ENCODE assay signal across 8 mouse cellular contexts in genomic region chr4:133967866-133968149, GRCm38 (mm10). TPM values are rescaled to one million over a fixed set of nuclear protein-coding genes. Genes with fewer than 3 reads are reported as not detected.
DNase-seq lines count a peak whose midpoint lies in the region; ATAC-seq and TF ChIP-seq lines count a peak whose summit lies in the region.

No protein-coding gene starts in this region.

- peak overlapping the region; percentile 82 for H3K4me2 ChIP-seq in forebrain, embryonic 12.5 days
- peak overlapping the region; percentile 94 for H3K4me2 ChIP-seq in heart, postnatal 0 days (ENCODE audit: low read depth, low read length)
- peak overlapping the region; percentile 99 for H3K4me2 ChIP-seq in liver, embryonic 15.5 days
- peak overlapping the region; percentile 98 for H3K4me2 ChIP-seq in neural tube, embryonic 11.5 days (ENCODE audit: low read depth)
- peak overlapping the region; percentile 95 for H3K4me2 ChIP-seq in stomach, postnatal 0 days (replicated peaks; ENCODE audit: low read depth)

- peak overlapping the region; percentile 99 for H3K9ac ChIP-seq in ES-Bruce4 (ENCODE audit: low read depth, poor library complexity, severe bottlenecking)
- H3K9ac ChIP-seq in forebrain, embryonic 12.5 days = peak overlapping the region; percentile 97
- H3K9ac ChIP-seq in heart, postnatal 0 days (replicated peaks; ENCODE audit: low read depth, low read length) = peak overlapping the region; percentile 95
- H3K9ac ChIP-seq in liver, embryonic 15.5 days = peak overlapping the region; percentile 99
- H3K9ac ChIP-seq in neural tube, embryonic 11.5 days (ENCODE audit: low read length) = peak overlapping the region; percentile 97
- H3K9ac ChIP-seq in stomach, postnatal 0 days (ENCODE audit: low read length) = peak overlapping the region; percentile 91

- no peaks in the 10 kb centered on the region for H3K27me3 ChIP-seq in ES-Bruce4 (ENCODE audit: control insufficient read depth, insufficient read depth, low read length, poor library complexity, severe bottlenecking)
- no peaks in the 10 kb centered on the region for H3K27me3 ChIP-seq in forebrain, embryonic 12.5 days
- H3K27me3 ChIP-seq in heart, postnatal 0 days (ENCODE audit: control insufficient read depth, insufficient read depth, low read length) = no peaks in the 10 kb centered on the region
- no peaks in the 10 kb centered on the region for H3K27me3 ChIP-seq in liver, embryonic 15.5 days
- H3K27me3 ChIP-seq in neural tube, embryonic 11.5 days (ENCODE audit: control insufficient read depth, insufficient read depth, low read length) = no peaks in the 10 kb centered on the region
- no peaks in the 10 kb centered on the region for H3K27me3 ChIP-seq in stomach, postnatal 0 days (ENCODE audit: control insufficient read depth, insufficient read depth, low read length)

- no peak for TF ChIP-seq EP300 in ES-Bruce4 (IDR thresholded peaks at IDR 0.05; ENCODE audit: insufficient read depth, low read depth, low read length)
- TF ChIP-seq EP300 in heart, postnatal 0 days (IDR thresholded peaks at IDR 0.05; ENCODE audit: low read depth) = no peak; the same call in 1 of the 2 replicates
- no peak for TF ChIP-seq EP300 in stomach, postnatal 0 days (optimal IDR thresholded peaks at IDR 0.05)

- DNase-seq in c-Kit-positive CD71-positive TER-119-positive erythroid progenitor cells, embryonic 14.5 days (ENCODE audit: low spot score) = peak; percentile 86
- peak; percentile 93 for DNase-seq in heart, postnatal 0 days (ENCODE audit: low spot score)
- DNase-seq in kidney, postnatal 4 days = peak; percentile 97 to 98
- peak; percentile 98 for DNase-seq in neural tube, embryonic 11.5 days (ENCODE audit: low spot score)
- peak; percentile 91 for DNase-seq in stomach, postnatal 0 days (ENCODE audit: low spot score)

- peak; percentile 17 for TF ChIP-seq POLR2A in ES-Bruce4 (IDR thresholded peaks at IDR 0.05; ENCODE audit: insufficient read depth, low read length)

- no peak for TF ChIP-seq CTCF in ES-Bruce4 (IDR thresholded peaks at IDR 0.05; ENCODE audit: low read depth, low read length)
- no peak for TF ChIP-seq CTCF in heart, postnatal 0 days (IDR thresholded peaks at IDR 0.05; ENCODE audit: low read depth)
- no peak for TF ChIP-seq CTCF in stomach, postnatal 0 days (IDR thresholded peaks at IDR 0.05; ENCODE audit: low read depth)

- no peaks in the 10 kb centered on the region for H3K9me3 ChIP-seq in ES-Bruce4 (replicated peaks; ENCODE audit: control insufficient read depth, insufficient read depth, low read length, poor library complexity, severe bottlenecking)
- no peaks in the 10 kb centered on the region for H3K9me3 ChIP-seq in forebrain, embryonic 12.5 days
- no peaks in the 10 kb centered on the region for H3K9me3 ChIP-seq in heart, postnatal 0 days (replicated peaks; ENCODE audit: control insufficient read depth, low read length)
- no peaks in the 10 kb centered on the region for H3K9me3 ChIP-seq in liver, embryonic 15.5 days (replicated peaks)
- no peaks in the 10 kb centered on the region for H3K9me3 ChIP-seq in neural tube, embryonic 11.5 days (ENCODE audit: control insufficient read depth, low read length)
- H3K9me3 ChIP-seq in stomach, postnatal 0 days (ENCODE audit: control insufficient read depth, low read length) = no peaks in the 10 kb centered on the region

- peaks cover 27% of the 10 kb centered on the region for H3K36me3 ChIP-seq in ES-Bruce4 (ENCODE audit: control insufficient read depth, insufficient read depth, low read length, poor library complexity, severe bottlenecking)
- peaks cover 35% of the 10 kb centered on the region for H3K36me3 ChIP-seq in forebrain, embryonic 12.5 days (replicated peaks)
- peaks cover 24% of the 10 kb centered on the region for H3K36me3 ChIP-seq in heart, postnatal 0 days (replicated peaks; ENCODE audit: control insufficient read depth, insufficient read depth, low read length)
- H3K36me3 ChIP-seq in liver, embryonic 15.5 days (replicated peaks) = peaks cover 47% of the 10 kb centered on the region
- H3K36me3 ChIP-seq in neural tube, embryonic 11.5 days (ENCODE audit: control insufficient read depth, insufficient read depth, low read length) = peaks cover 14% of the 10 kb centered on the region; the same call in 1 of the 2 replicates
- H3K36me3 ChIP-seq in stomach, postnatal 0 days (ENCODE audit: control insufficient read depth, insufficient read depth, low read length) = peaks cover 4% of the 10 kb centered on the region; the same call in 1 of the 2 replicates

- peak; percentile 85 for ATAC-seq in forebrain, embryonic 12.5 days (ENCODE audit: low FRiP score)
- ATAC-seq in heart, postnatal 0 days (ENCODE audit: insufficient read depth, low read depth) = peak; percentile 89
- peak; percentile 71 for ATAC-seq in liver, embryonic 15.5 days (ENCODE audit: insufficient read depth)
- peak; percentile 85 for ATAC-seq in neural tube, embryonic 11.5 days (ENCODE audit: insufficient read depth, low FRiP score, low TSS enrichment)
- ATAC-seq in stomach, postnatal 0 days (ENCODE audit: low FRiP score, low TSS enrichment) = peak; percentile 87

- peak overlapping the region; percentile 79 for H3K4me3 ChIP-seq in ES-Bruce4 (ENCODE audit: low read depth, low read length)
- H3K4me3 ChIP-seq in forebrain, embryonic 12.5 days (replicated peaks) = peak overlapping the region; percentile 80
- peak overlapping the region; percentile 85 for H3K4me3 ChIP-seq in heart, postnatal 0 days (ENCODE audit: low read depth, low read length)
- peak overlapping the region; percentile 91 for H3K4me3 ChIP-seq in liver, embryonic 15.5 days (replicated peaks)
- peak overlapping the region; percentile 81 for H3K4me3 ChIP-seq in neural tube, embryonic 11.5 days (ENCODE audit: low read depth, low read length)
- H3K4me3 ChIP-seq in stomach, postnatal 0 days (ENCODE audit: low read depth, low read length) = peak overlapping the region; percentile 74

- WGBS in forebrain, embryonic 12.5 days = under 1% methylated on average over 27 of the region's 29 CpGs
- WGBS in heart, postnatal 0 days = 0% methylated on average over 27 of the region's 29 CpGs
- WGBS in liver, embryonic 15.5 days (ENCODE audit: insufficient replicate concordance) = under 1% methylated on average over 29 of the region's 29 CpGs
- WGBS in neural tube, embryonic 11.5 days = under 1% methylated on average over 25 of the region's 29 CpGs
- 0% methylated on average over 17 of the region's 29 CpGs for WGBS in stomach, postnatal 0 days

- H3K4me1 ChIP-seq in ES-Bruce4 (ENCODE audit: control insufficient read depth, insufficient read depth, low read length) = peaks cover 2% of the 10 kb centered on the region
- peaks cover 50% of the 10 kb centered on the region for H3K4me1 ChIP-seq in forebrain, embryonic 12.5 days
- H3K4me1 ChIP-seq in heart, postnatal 0 days (ENCODE audit: control insufficient read depth, insufficient read depth) = peaks cover 8% of the 10 kb centered on the region
- H3K4me1 ChIP-seq in liver, embryonic 15.5 days (replicated peaks) = peaks cover 38% of the 10 kb centered on the region
- peaks cover 19% of the 10 kb centered on the region for H3K4me1 ChIP-seq in neural tube, embryonic 11.5 days (ENCODE audit: control insufficient read depth, insufficient read depth, low read length)
- no peaks in the 10 kb centered on the region for H3K4me1 ChIP-seq in stomach, postnatal 0 days (replicated peaks; ENCODE audit: control insufficient read depth, insufficient read depth)

- H3K27ac ChIP-seq in ES-Bruce4 (ENCODE audit: insufficient read depth, low read length) = peak overlapping the region; percentile 82
- H3K27ac ChIP-seq in forebrain, embryonic 12.5 days = peak overlapping the region; percentile 100
- H3K27ac ChIP-seq in heart, postnatal 0 days (ENCODE audit: low read depth) = peak overlapping the region; percentile 100
- peak overlapping the region; percentile 98 for H3K27ac ChIP-seq in liver, embryonic 15.5 days (replicated peaks)
- peak overlapping the region; percentile 99 for H3K27ac ChIP-seq in neural tube, embryonic 11.5 days (ENCODE audit: low read depth, low read length)
- peak overlapping the region; percentile 99 for H3K27ac ChIP-seq in stomach, postnatal 0 days (replicated peaks)

RNA-seq across cellular contexts. Expression of gene Hmgn2, which starts 0.6 kb away (rescaled TPM):
- 253 and 257 TPM in 2 replicates for polyA plus RNA-seq in ES-Bruce4 (2011; ENCODE audit: insufficient read depth, insufficient read length, low read depth, missing spikeins)
- polyA plus RNA-seq in forebrain, embryonic 12.5 days (2016; fragmentation: Nextera tagmentation; extraction: Ambion mirVana) = 3,644 and 3,855 TPM in 2 replicates
- 197 and 271 TPM in 2 replicates for total RNA-seq in heart, postnatal 0 days (2014; rRNA removed; ENCODE audit: low replicate concordance)
- polyA plus RNA-seq in heart, postnatal 0 days (2015; fragmentation: Nextera tagmentation; extraction: Ambion mirVana) = 867 and 901 TPM in 2 replicates
- 509 and 615 TPM in 2 replicates for polyA plus RNA-seq in liver, embryonic 15.5 days (2015; fragmentation: Nextera tagmentation; extraction: Ambion mirVana)
- 2,917 and 3,166 TPM in 2 replicates for polyA plus RNA-seq in neural tube, embryonic 11.5 days (2014; fragmentation: Nextera tagmentation; extraction: Ambion mirVana)
- polyA plus RNA-seq in stomach, postnatal 0 days (2015; fragmentation: Nextera tagmentation; extraction: Ambion mirVana) = 762 and 782 TPM in 2 replicates

RNA-seq across cellular contexts. Expression of gene Dhdds, which starts 32.9 kb away (rescaled TPM):
- polyA plus RNA-seq in ES-Bruce4 (2011; ENCODE audit: insufficient read depth, insufficient read length, low read depth, missing spikeins) = 18.5 and 23.5 TPM in 2 replicates
- polyA plus RNA-seq in forebrain, embryonic 12.5 days (2016; fragmentation: Nextera tagmentation; extraction: Ambion mirVana) = 45.5 and 48.6 TPM in 2 replicates
- 38.4 and 39.8 TPM in 2 replicates for total RNA-seq in heart, postnatal 0 days (2014; rRNA removed; ENCODE audit: low replicate concordance)
- 25.8 and 28.5 TPM in 2 replicates for polyA plus RNA-seq in heart, postnatal 0 days (2015; fragmentation: Nextera tagmentation; extraction: Ambion mirVana)
- 17.1 and 17.5 TPM in 2 replicates for polyA plus RNA-seq in liver, embryonic 15.5 days (2015; fragmentation: Nextera tagmentation; extraction: Ambion mirVana)
- polyA plus RNA-seq in neural tube, embryonic 11.5 days (2014; fragmentation: Nextera tagmentation; extraction: Ambion mirVana) = 40.6 and 42.1 TPM in 2 replicates
- polyA plus RNA-seq in stomach, postnatal 0 days (2015; fragmentation: Nextera tagmentation; extraction: Ambion mirVana) = 23.1 TPM in 2 replicates

RNA-seq across cellular contexts. Expression of gene Lin28a, which starts 50.8 kb away (rescaled TPM):
- polyA plus RNA-seq in ES-Bruce4 (2011; ENCODE audit: insufficient read depth, insufficient read length, low read depth, missing spikeins) = 201 and 217 TPM in 2 replicates
- polyA plus RNA-seq in forebrain, embryonic 12.5 days (2016; fragmentation: Nextera tagmentation; extraction: Ambion mirVana) = 0.92 and 1.5 TPM in 2 replicates
- total RNA-seq in heart, postnatal 0 days (2014; rRNA removed; ENCODE audit: low replicate concordance) = not detected in 2 replicates
- polyA plus RNA-seq in heart, postnatal 0 days (2015; fragmentation: Nextera tagmentation; extraction: Ambion mirVana) = 0.10 TPM in 1 of 2 replicates, not detected in the other
- 0.91 and 1.5 TPM in 2 replicates for polyA plus RNA-seq in liver, embryonic 15.5 days (2015; fragmentation: Nextera tagmentation; extraction: Ambion mirVana)
- 3.2 and 3.4 TPM in 2 replicates for polyA plus RNA-seq in neural tube, embryonic 11.5 days (2014; fragmentation: Nextera tagmentation; extraction: Ambion mirVana)
- polyA plus RNA-seq in stomach, postnatal 0 days (2015; fragmentation: Nextera tagmentation; extraction: Ambion mirVana) = not detected in 2 replicates

Comparison
In these comparisons a context has a peak if more than half of its experiments do, and no peak if none do; other contexts are left out.
1. Peak in every context shown above with its lines: DNase-seq, ATAC-seq, H3K4me3 ChIP-seq and H3K27ac ChIP-seq.
2. RNA of gene Lin28a, which starts 50.8 kb away (polyA plus RNA-seq): 201 to 217 TPM in ES-Bruce4; 3.2 to 3.4 TPM in neural tube, embryonic 11.5 days, 0.91 to 1.5 TPM in liver, embryonic 15.5 days, 0.92 to 1.5 TPM in forebrain, embryonic 12.5 days, 0.10 TPM in heart, postnatal 0 days and not detected in stomach, postnatal 0 days; every median in the first group is over 10 times any median in the second.